Mouse (Mus musculus) lung, adult 2 months (tissue): ENCODE results near the gene Hnrnph1. TPM values are rescaled to one million over a fixed set of nuclear protein-coding genes. Genes with fewer than 3 reads are reported as not detected.
"Not testable (repeated sequence)": the region's sequence is repeated elsewhere in the genome, so short reads cannot be mapped to it uniquely, and the experiment has no call there.

Source experiments
- DNase-seq: peaks from one replicate; pipeline ENCODE4 v3.0.0; 2022
- H3K4me1 ChIP-seq: fragments of 200-500 bp; 2 replicates; pipeline ENCODE4 v1.6.1; 2011; ENCODE audit warnings: low read length; ENCODE audit not compliant: control insufficient read depth, insufficient read depth
- H3K4me3 ChIP-seq: fragments of 200-500 bp; replicated peaks from 2 replicates; pipeline ENCODE3; 2011; ENCODE audit warnings: low read depth, mild to moderate bottlenecking, control low read depth, low read length; ENCODE audit errors: extremely low read depth
- CTCF ChIP-seq: fragments of 200-500 bp; IDR thresholded peaks from 2 replicates; pipeline ENCODE4 v1.5.1; 2011; ENCODE audit warnings: mild to moderate bottlenecking, low read length, control low read depth; ENCODE audit not compliant: insufficient read depth
- POLR2A ChIP-seq: fragments of 200-500 bp; IDR thresholded peaks from 2 replicates; pipeline ENCODE4 v1.6.1; 2011; ENCODE audit warnings: low read depth, mild to moderate bottlenecking, control low read depth, low read length, borderline replicate concordance; ENCODE audit errors: extremely low read depth
- WGBS: fragments of 180-500 bp; shearing (Covaris S2); methylation state at CpG from one replicate; pipeline ENCODE4 v1.1.7; 2018; 5-methylcytosine and 5-hydroxymethylcytosine counted together
- polyA plus RNA-seq: library from polyadenylated mRNA; depleted of rRNA; stranded (reverse); fragments of >200 nt; gene quantifications from 2 replicates; pipeline ENCODE4 v1.2.3, GENCODE M21; 2012

Hnrnph1 gene
- polyA plus RNA-seq, 1 experiment: 94.9 TPM

GRCm38 (mm10) chr11:50354162-50354561 is 22.6 kb upstream of the Hnrnph1 start, which contains the start of gene Cby3:
Cby3 (plus strand) TSS chr11:50354462.
- peaks cover 3% of the 10 kb centered on the region; the same call in 1 of the 2 replicates for H3K4me1 ChIP-seq
- DNase-seq: no peak
- TF ChIP-seq CTCF (no peak), POLR2A (no peak)
- no peak within 1 kb of the TSS for H3K4me3 ChIP-seq

- peaks cover 3% of the 10 kb centered on the region; the same call in 1 of the 2 replicates for H3K4me1 ChIP-seq
- no peak overlapping the region for H3K4me3 ChIP-seq
- DNase-seq: no peak
- 73% methylated on average over 3 of the region's 3 CpGs for WGBS
- TF ChIP-seq POLR2A (no peak), CTCF (no peak)
Measured at GRCm38 (mm10) chr11:50354851-50355250, 21.9 kb upstream of the Hnrnph1 start.

- peaks cover 3% of the 10 kb centered on the region; the same call in 1 of the 2 replicates for H3K4me1 ChIP-seq
- no peak overlapping the region for H3K4me3 ChIP-seq
- 75% methylated on average over 1 of the region's 1 CpGs for WGBS
- no peak for DNase-seq
- TF ChIP-seq POLR2A: no peak
- no peak for TF ChIP-seq CTCF
Measured at GRCm38 (mm10) chr11:50355395-50355794, 21.4 kb upstream of the Hnrnph1 start.

- TF ChIP-seq POLR2A (no peak), CTCF (no peak)
- peak overlapping the region; percentile 86 for H3K4me3 ChIP-seq
- peak; percentile 43 for DNase-seq
- H3K4me1 ChIP-seq: peaks cover 3% of the 10 kb centered on the region; the same call in 1 of the 2 replicates
- WGBS: 3% methylated on average over 74 of the region's 74 CpGs
Measured at GRCm38 (mm10) chr11:50358950-50359861, 17.6 kb upstream of the Hnrnph1 start.

GRCm38 (mm10) chr11:50361282-50361681 is 15.5 kb upstream of the Hnrnph1 start:
- DNase-seq, H3K4me1 ChIP-seq, H3K4me3 ChIP-seq: not testable (repeated sequence)
- 72% methylated on average over 1 of the region's 1 CpGs for WGBS

GRCm38 (mm10) chr11:50364548-50364947 is 12.2 kb upstream of the Hnrnph1 start:
- DNase-seq: peak; percentile 51
- H3K4me3 ChIP-seq: no peak overlapping the region
- under 1% methylated on average over 4 of the region's 4 CpGs for WGBS
- no peak for TF ChIP-seq POLR2A
- peak; percentile 71 for TF ChIP-seq CTCF
- no peaks in the 10 kb centered on the region for H3K4me1 ChIP-seq

GRCm38 (mm10) chr11:50365322-50365721 is 11.5 kb upstream of the Hnrnph1 start:
- no peak overlapping the region for H3K4me3 ChIP-seq
- no peaks in the 10 kb centered on the region for H3K4me1 ChIP-seq
- TF ChIP-seq POLR2A (no peak), CTCF (no peak)
- no peak for DNase-seq

GRCm38 (mm10) chr11:50367531-50367930 is 9.3 kb upstream of the Hnrnph1 start:
- TF ChIP-seq CTCF: no peak
- no peak for TF ChIP-seq POLR2A
- no peak for DNase-seq
- H3K4me3 ChIP-seq: no peak overlapping the region
- 90% methylated on average over 9 of the region's 9 CpGs for WGBS
- H3K4me1 ChIP-seq: no peaks in the 10 kb centered on the region

- TF ChIP-seq CTCF (no peak), POLR2A (no peak)
- WGBS: 77% methylated on average over 5 of the region's 5 CpGs
- no peak for DNase-seq
- no peaks in the 10 kb centered on the region for H3K4me1 ChIP-seq
- no peak overlapping the region for H3K4me3 ChIP-seq
Measured at GRCm38 (mm10) chr11:50369360-50369911, 7.4 kb upstream of the Hnrnph1 start.

GRCm38 (mm10) chr11:50370969-50371368 is 5.8 kb upstream of the Hnrnph1 start:
- Histone ChIP-seq H3K4me1 (no peaks in the 10 kb centered on the region), H3K4me3 (no peak overlapping the region)
- WGBS: 59% methylated on average over 4 of the region's 4 CpGs

More at GRCm38 (mm10) chr11:50370969-50371368, 5.8 kb upstream of the Hnrnph1 start:
- DNase-seq: no peak
- TF ChIP-seq CTCF (no peak), POLR2A (no peak)
